Mouse (Mus musculus): ENCODE measurements around the gene Lman1l. TPM values are rescaled to one million over a fixed set of nuclear protein-coding genes. Genes with fewer than 3 reads are reported as not detected.

Gene Lman1l
- polyA plus RNA-seq (2012; ENCODE audit: low replicate concordance), result not detected in 2 replicates

GRCm38 (mm10) chr9:57620674-57621073, at the start of gene Lman1l:
TSS of gene Lman1l (minus strand) at chr9:57620774.

GRCm38 (mm10) chr9:57653283-57653682, 32.7 kb upstream of the Lman1l start, which contains the start of gene Csk:
TSS of gene Csk (minus strand) at chr9:57653631.

GRCm38 (mm10) chr9:57606139-57606851, 14.3 kb downstream of the Lman1l start, which contains the start of gene Cplx3:
TSS of gene Cplx3 (minus strand) at chr9:57606281.

GRCm38 (mm10) chr9:57589224-57590126, 31.1 kb downstream of the Lman1l start, which contains the start of gene Ulk3:
TSS of gene Ulk3 (plus strand) at chr9:57589452.

DNA sequence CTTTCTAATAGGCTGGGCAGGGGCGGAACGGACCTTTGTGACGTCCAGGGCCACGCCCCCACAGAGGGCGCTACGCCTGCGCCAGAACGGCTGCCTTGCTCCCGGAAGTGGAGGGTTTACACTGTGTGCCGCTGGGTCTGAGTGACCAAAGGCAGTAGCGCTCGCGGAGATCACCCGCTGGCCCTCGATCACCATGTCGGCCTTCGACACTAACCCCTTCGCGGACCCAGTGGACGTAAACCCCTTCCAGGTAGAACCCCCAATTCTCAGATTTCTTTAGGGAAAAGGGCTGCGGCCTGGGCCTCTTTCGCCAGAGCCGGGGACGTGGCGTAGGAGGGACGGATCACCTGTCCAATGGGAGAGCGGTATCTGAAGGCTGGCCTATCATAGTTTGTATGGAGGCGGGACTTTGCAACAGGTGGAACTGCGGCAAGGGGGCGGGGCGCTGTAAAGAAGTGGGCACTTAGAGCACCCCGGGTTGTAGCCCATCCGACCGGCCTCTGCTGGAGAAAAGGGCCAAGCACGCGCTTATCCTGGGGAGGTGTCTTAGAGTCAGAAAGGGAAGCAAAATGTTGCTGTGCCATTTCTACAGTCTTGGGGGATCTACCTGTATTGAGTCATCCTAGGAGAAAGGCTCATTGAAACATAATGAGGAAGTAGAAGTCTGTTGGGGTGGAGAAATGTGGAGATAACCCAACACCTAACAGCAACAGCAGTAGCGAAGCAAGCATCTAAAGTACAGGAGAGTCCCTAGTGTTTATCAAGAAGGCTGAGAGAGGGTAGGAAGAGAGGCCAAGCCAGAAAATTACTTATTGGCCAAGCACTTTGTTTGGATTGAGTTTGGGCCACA, 59.5 kb downstream of the Lman1l start, which contains the start of gene Scamp2:
Gene Scamp2, plus strand, starts transcription at position 83 of the 850 bp plus-strand sequence.

Other genes with a start within 250 kb of the Lman1l start
- gene Ppcdc, start 180.7 kb downstream of the Lman1l start, polyA plus RNA-seq (2012; ENCODE audit: low replicate concordance), result 5.1 and 7.3 TPM in 2 replicates
- gene Scamp5, start 152.7 kb downstream of the Lman1l start, polyA plus RNA-seq (2012; ENCODE audit: low replicate concordance), result 1.6 and 3.4 TPM in 2 replicates
- gene Rpp25, start 116.7 kb downstream of the Lman1l start, polyA plus RNA-seq (2012; ENCODE audit: low replicate concordance), result 0.48 TPM in 1 of 2 replicates, not detected in the other
- gene Cox5a, start 99.5 kb downstream of the Lman1l start, polyA plus RNA-seq (2012; ENCODE audit: low replicate concordance), result 375 and 488 TPM in 2 replicates
- gene Fam219b, start 83.2 kb downstream of the Lman1l start, polyA plus RNA-seq (2012; ENCODE audit: low replicate concordance), result 8.9 and 30.6 TPM in 2 replicates
- gene Mpi, start 68.0 kb downstream of the Lman1l start, polyA plus RNA-seq (2012; ENCODE audit: low replicate concordance), result 0.38 and 1.4 TPM in 2 replicates
- gene Scamp2, start 59.8 kb downstream of the Lman1l start, polyA plus RNA-seq (2012; ENCODE audit: low replicate concordance), result 3.0 and 80.8 TPM in 2 replicates
- gene Ulk3, start 31.3 kb downstream of the Lman1l start, polyA plus RNA-seq (2012; ENCODE audit: low replicate concordance), result 4.8 and 5.2 TPM in 2 replicates
- gene Cplx3, start 14.5 kb downstream of the Lman1l start, polyA plus RNA-seq (2012; ENCODE audit: low replicate concordance), result not detected in 2 replicates
- gene Csk, start 32.9 kb upstream of the Lman1l start, polyA plus RNA-seq (2012; ENCODE audit: low replicate concordance), result 457 and 560 TPM in 2 replicates
- not detected in 2 replicates for gene Cyp1a2, start 62.9 kb upstream of the Lman1l start, polyA plus RNA-seq (2012; ENCODE audit: low replicate concordance)
- gene Cyp1a1, start 67.2 kb upstream of the Lman1l start, polyA plus RNA-seq (2012; ENCODE audit: low replicate concordance), result 0.15 TPM in 1 of 2 replicates, not detected in the other
- gene Edc3, start 87.8 kb upstream of the Lman1l start, polyA plus RNA-seq (2012; ENCODE audit: low replicate concordance), result 1.1 and 10.9 TPM in 2 replicates
- gene Clk3, start 145.1 kb upstream of the Lman1l start, polyA plus RNA-seq (2012; ENCODE audit: low replicate concordance), result 41.0 and 44.7 TPM in 2 replicates
- 6.4 and 22.1 TPM in 2 replicates for gene Arid3b, start 216.0 kb upstream of the Lman1l start, polyA plus RNA-seq (2012; ENCODE audit: low replicate concordance)